Mouse (Mus musculus) neural tube, embryonic 15.5 days (tissue): ENCODE results near the gene Ccl7. TPM values are rescaled to one million over a fixed set of nuclear protein-coding genes. Genes with fewer than 3 reads are reported as not detected.

ENCODE experiments used
- ATAC-seq: fragments of 200-750 bp; cut with Nextera tagmentation; 2 replicates; pipeline ENCODE4 v1.8.0; 2017; ENCODE audit warnings: mild to moderate bottlenecking, moderate TSS enrichment, moderate library complexity; ENCODE audit not compliant: low FRiP score
- H3K27ac ChIP-seq: fragments of 300-500 bp; sonication (generic); replicated peaks from 2 replicates; pipeline ENCODE4 v1.5.1; 2015; ENCODE audit warnings: mild to moderate bottlenecking, inconsistent platforms
- H3K27me3 ChIP-seq: fragments of 300-500 bp; sonication (generic); replicated peaks from 2 replicates; pipeline ENCODE4 v1.6.1; 2015; ENCODE audit warnings: inconsistent platforms
- H3K36me3 ChIP-seq: fragments of 300-500 bp; sonication (generic); 2 replicates; pipeline ENCODE4 v1.6.1; 2015; ENCODE audit warnings: inconsistent platforms
- H3K4me1 ChIP-seq: fragments of 300-500 bp; sonication (generic); 2 replicates; pipeline ENCODE4 v1.6.1; 2015; ENCODE audit warnings: inconsistent platforms
- H3K4me2 ChIP-seq: fragments of 300-500 bp; sonication (generic); 2 replicates; pipeline ENCODE4 v1.6.1; 2015; ENCODE audit warnings: inconsistent platforms, mild to moderate bottlenecking, moderate library complexity
- H3K4me3 ChIP-seq: fragments of 300-500 bp; sonication (generic); replicated peaks from 2 replicates; pipeline ENCODE4 v1.5.1; 2015; ENCODE audit warnings: mild to moderate bottlenecking, inconsistent platforms
- H3K9ac ChIP-seq: fragments of 300-500 bp; sonication (generic); replicated peaks from 2 replicates; pipeline ENCODE4 v1.6.1; 2015; ENCODE audit warnings: mild to moderate bottlenecking, inconsistent platforms
- H3K9me3 ChIP-seq: fragments of 300-500 bp; sonication (generic); replicated peaks from 2 replicates; pipeline ENCODE4 v1.6.1; 2016; ENCODE audit warnings: inconsistent platforms
- WGBS: fragments of 180-500 bp; shearing (Covaris S2); methylation state at CpG from one replicate; pipeline ENCODE4 v1.1.7; 2015; ENCODE audit warnings: mixed read lengths; 5-methylcytosine and 5-hydroxymethylcytosine counted together
- polyA plus RNA-seq: library from polyadenylated mRNA; unstranded; fragments of >200 nt; fragmentation: Nextera tagmentation; extraction: Ambion mirVana; gene quantifications from 2 replicates; pipeline ENCODE4 v1.2.1, GENCODE M21; 2015

Gene Ccl7
- polyA plus RNA-seq, 1 experiment from 2014 or later: 1.3 TPM

DNA sequence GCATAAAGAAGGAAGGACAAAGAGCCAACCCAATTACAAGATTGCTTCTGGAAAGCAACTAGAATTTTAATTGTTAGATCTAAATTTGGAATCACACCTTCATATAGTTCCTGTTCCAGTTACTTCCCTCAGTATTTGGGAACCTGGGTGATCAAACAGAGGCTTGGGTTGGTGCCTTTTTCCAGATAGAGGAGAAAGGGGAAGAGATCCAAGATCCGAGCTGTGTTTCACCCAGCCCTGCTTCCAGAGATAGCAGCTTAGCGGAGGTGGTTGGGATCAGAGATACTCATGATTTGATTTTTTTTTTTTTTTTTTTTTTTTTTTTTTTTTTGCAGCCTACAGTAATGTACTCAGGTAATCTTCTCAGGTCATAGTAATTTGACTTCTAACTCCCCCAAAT lies 9.7 kb upstream of the Ccl7 start:
- Histone ChIP-seq H3K9me3 (no peaks in the 10 kb centered on the region), H3K9ac (no peak overlapping the region), H3K4me3 (no peak overlapping the region), H3K27me3 (no peaks in the 10 kb centered on the region), H3K4me1 (peaks cover 32% of the 10 kb centered on the region), H3K36me3 (no peaks in the 10 kb centered on the region), H3K27ac (no peak overlapping the region), H3K4me2 (no peak overlapping the region)
- ATAC-seq: no peak
- 91% methylated on average over 2 of the region's 2 CpGs for WGBS

DNA sequence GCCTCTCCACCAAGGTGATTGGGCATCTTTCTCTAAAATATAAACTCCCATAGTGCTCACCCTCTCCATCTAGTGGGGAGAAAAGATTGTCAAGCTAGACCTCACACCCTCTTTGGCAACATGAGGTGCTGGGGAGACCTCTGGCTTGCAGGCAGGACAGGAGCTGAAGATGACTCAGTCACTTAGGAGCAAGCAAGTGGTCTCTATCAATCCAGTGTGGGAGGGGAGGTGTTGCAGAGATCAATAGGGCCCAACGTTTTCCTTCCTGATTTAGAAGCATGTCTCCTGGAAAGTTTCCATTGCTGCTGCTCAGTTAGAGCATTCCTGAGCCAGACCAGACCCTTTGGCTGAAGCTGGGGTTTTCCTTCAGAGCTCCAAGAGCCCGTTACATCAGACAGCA lies 7.0 kb upstream of the Ccl7 start, which contains the start of gene Gm17268:
Gm17268 (minus strand) TSS at position 28 of the 400 bp plus-strand sequence.
- ATAC-seq: no peak
- Histone ChIP-seq H3K36me3 (no peaks in the 10 kb centered on the region), H3K27ac (no peak within 1 kb of the TSS), H3K4me3 (no peak within 1 kb of the TSS), H3K27me3 (no peaks in the 10 kb centered on the region), H3K4me2 (no peak within 1 kb of the TSS), H3K9ac (no peak within 1 kb of the TSS), H3K4me1 (peaks cover 20% of the 10 kb centered on the region), H3K9me3 (no peaks in the 10 kb centered on the region)
- 43% methylated on average over 2 of the region's 2 CpGs for WGBS

GRCm38 (mm10) chr11:82039132-82039660 lies 6.3 kb upstream of the Ccl7 start:
- no peak for ATAC-seq
- peaks cover 19% of the 10 kb centered on the region for H3K4me1 ChIP-seq
- no peaks in the 10 kb centered on the region for H3K9me3 ChIP-seq
- no peak overlapping the region for H3K27ac ChIP-seq
- H3K9ac ChIP-seq: no peak overlapping the region
- no peaks in the 10 kb centered on the region for H3K27me3 ChIP-seq
- 29% methylated on average over 3 of the region's 3 CpGs for WGBS
- no peak overlapping the region for H3K4me2 ChIP-seq
- H3K36me3 ChIP-seq: no peaks in the 10 kb centered on the region
- H3K4me3 ChIP-seq: no peak overlapping the region

GRCm38 (mm10) chr11:82041671-82042080 lies 3.8 kb upstream of the Ccl7 start:
- H3K4me3 ChIP-seq: no peak overlapping the region
- 90% methylated on average over 4 of the region's 4 CpGs for WGBS
- no peaks in the 10 kb centered on the region for H3K27me3 ChIP-seq
- no peak overlapping the region for H3K9ac ChIP-seq
- no peak for ATAC-seq
- no peak overlapping the region for H3K27ac ChIP-seq
- peaks cover 12% of the 10 kb centered on the region for H3K4me1 ChIP-seq
- no peaks in the 10 kb centered on the region for H3K9me3 ChIP-seq
- no peak overlapping the region for H3K4me2 ChIP-seq
- no peaks in the 10 kb centered on the region for H3K36me3 ChIP-seq

- Histone ChIP-seq H3K4me2 (no peak overlapping the region), H3K4me1 (no peaks in the 10 kb centered on the region), H3K9ac (no peak overlapping the region), H3K27me3 (no peaks in the 10 kb centered on the region), H3K27ac (no peak overlapping the region), H3K4me3 (no peak overlapping the region), H3K9me3 (no peaks in the 10 kb centered on the region), H3K36me3 (no peaks in the 10 kb centered on the region)
- WGBS: 55% methylated on average over 6 of the region's 6 CpGs
- ATAC-seq: no peak
Observed at GRCm38 (mm10) chr11:82047746-82048415, 2.4 kb downstream of the Ccl7 start.

DNA sequence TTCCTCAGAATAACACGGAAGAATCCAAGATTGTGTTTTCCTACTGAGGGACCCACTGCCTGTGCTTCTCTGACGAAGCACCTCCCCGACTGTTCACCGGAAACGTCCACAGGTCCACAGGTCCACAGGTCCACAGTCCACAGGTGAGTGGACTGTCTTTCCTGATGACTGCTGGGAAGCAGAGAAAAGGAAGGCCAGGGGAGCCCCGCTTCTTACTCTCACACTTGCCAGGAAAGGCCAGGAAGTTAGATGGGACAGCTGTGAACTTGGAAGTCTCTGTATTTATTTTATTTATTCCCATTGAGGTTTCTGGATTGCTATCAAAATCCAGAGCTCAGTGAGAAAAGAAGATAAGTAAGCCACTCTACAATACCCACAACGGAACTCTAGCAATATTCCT lies 8.3 kb downstream of the Ccl7 start:
- ATAC-seq: no peak
- 91% methylated on average over 7 of the region's 7 CpGs for WGBS

DNA sequence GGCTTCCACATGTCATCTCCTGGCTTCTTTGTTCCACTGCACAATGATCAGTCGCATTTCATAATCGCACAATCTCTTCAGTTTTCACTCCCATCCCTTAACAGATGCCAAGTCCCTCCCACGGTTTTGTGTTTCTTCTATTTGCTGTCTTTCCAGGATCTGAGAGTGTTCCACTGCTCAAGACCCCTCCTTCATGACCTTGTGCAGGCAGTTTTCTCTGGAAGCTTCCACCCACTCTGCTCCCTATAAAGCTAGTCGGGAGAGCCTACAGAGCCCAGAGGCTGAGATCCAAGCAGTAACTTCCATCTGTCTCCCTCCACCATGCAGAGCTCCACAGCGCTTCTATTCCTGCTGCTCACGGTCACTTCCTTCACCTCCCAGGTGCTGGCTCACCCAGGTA lies 12.1 kb downstream of the Ccl7 start, which contains the start of gene Ccl11:
Ccl11 (plus strand) TSS at position 178 of the 400 bp plus-strand sequence.
- WGBS: 90% methylated on average over 6 of the region's 6 CpGs
- no peaks in the 10 kb centered on the region for H3K9me3 ChIP-seq
- H3K27me3 ChIP-seq: no peaks in the 10 kb centered on the region
- ATAC-seq: no peak
- no peaks in the 10 kb centered on the region for H3K36me3 ChIP-seq
- H3K4me2 ChIP-seq: no peak within 1 kb of the TSS
- no peak within 1 kb of the TSS for H3K9ac ChIP-seq
- no peak within 1 kb of the TSS for H3K4me3 ChIP-seq
- no peak within 1 kb of the TSS for H3K27ac ChIP-seq
- no peaks in the 10 kb centered on the region for H3K4me1 ChIP-seq

More for the DNA sequence above, 8.3 kb downstream of the Ccl7 start:
- Histone ChIP-seq H3K4me2 (no peak overlapping the region), H3K36me3 (no peaks in the 10 kb centered on the region), H3K4me3 (no peak overlapping the region), H3K27ac (no peak overlapping the region), H3K27me3 (no peaks in the 10 kb centered on the region), H3K4me1 (no peaks in the 10 kb centered on the region), H3K9ac (no peak overlapping the region), H3K9me3 (no peaks in the 10 kb centered on the region)

DNA sequence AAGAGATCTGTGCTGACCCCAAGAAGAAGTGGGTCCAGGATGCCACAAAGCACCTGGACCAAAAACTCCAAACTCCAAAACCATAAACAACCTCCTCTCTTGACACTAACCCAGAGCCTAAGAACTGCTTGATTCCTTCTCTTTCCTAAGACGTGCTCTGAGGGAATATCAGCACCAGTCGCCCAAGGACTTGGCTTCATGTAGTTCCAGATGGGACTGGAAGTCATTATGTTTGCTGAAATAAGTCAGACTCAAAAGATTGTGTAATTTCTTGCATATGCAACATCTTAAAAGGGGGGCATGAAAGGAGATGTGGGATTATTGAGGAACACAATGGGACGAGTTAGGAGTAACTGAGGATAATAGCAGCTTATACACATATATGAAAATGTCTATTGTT lies 16.7 kb downstream of the Ccl7 start:
- WGBS: 78% methylated on average over 3 of the region's 3 CpGs
- H3K27me3 ChIP-seq: no peaks in the 10 kb centered on the region
- H3K27ac ChIP-seq: no peak overlapping the region
- ATAC-seq: no peak
- H3K4me1 ChIP-seq: no peaks in the 10 kb centered on the region
- H3K4me2 ChIP-seq: no peak overlapping the region
- no peaks in the 10 kb centered on the region for H3K36me3 ChIP-seq
- H3K9me3 ChIP-seq: no peaks in the 10 kb centered on the region
- no peak overlapping the region for H3K9ac ChIP-seq
- H3K4me3 ChIP-seq: no peak overlapping the region

GRCm38 (mm10) chr11:82063454-82063853 lies 17.9 kb downstream of the Ccl7 start:
- ATAC-seq: no peak

DNA sequence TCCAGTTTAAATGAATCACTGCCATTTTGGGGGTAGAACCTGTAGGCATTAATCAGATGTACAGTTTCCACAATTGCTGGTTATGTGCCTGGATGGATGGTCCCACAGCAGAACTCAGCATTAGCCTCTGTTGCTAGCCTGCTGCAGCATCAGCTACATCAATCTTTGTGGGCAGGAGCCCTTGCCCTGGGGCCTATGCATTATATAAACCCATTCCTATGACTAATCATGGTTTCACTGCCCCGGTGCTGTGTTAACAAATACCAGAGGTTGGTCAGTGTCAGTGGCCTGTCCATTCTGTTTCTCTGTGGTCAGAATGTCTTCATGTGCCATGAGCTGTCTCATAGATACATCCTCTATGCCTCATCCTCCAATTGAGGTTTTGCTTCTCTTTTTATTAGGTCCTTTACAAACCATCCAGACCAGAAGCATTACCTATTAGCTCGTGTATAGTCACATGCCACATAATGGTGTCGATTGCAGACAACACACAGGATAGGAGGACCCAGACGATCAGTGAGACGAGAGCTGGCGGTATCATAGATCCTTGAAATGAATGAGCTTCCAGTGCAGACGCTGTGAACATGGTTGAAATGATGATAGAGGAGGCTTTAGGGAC lies 21.6 kb downstream of the Ccl7 start:
- Histone ChIP-seq H3K27me3 (no peaks in the 10 kb centered on the region), H3K9ac (no peak overlapping the region), H3K4me1 (no peaks in the 10 kb centered on the region), H3K36me3 (no peaks in the 10 kb centered on the region), H3K4me3 (no peak overlapping the region), H3K4me2 (no peak overlapping the region), H3K27ac (no peak overlapping the region), H3K9me3 (no peaks in the 10 kb centered on the region)
- no peak for ATAC-seq
- WGBS: 77% methylated on average over 7 of the region's 7 CpGs

More at GRCm38 (mm10) chr11:82063454-82063853, 17.9 kb downstream of the Ccl7 start:
- no peak overlapping the region for H3K9ac ChIP-seq
- H3K27ac ChIP-seq: no peak overlapping the region
- H3K9me3 ChIP-seq: no peaks in the 10 kb centered on the region
- 81% methylated on average over 2 of the region's 2 CpGs for WGBS
- no peak overlapping the region for H3K4me3 ChIP-seq
- no peak overlapping the region for H3K4me2 ChIP-seq
- H3K4me1 ChIP-seq: no peaks in the 10 kb centered on the region
- H3K36me3 ChIP-seq: no peaks in the 10 kb centered on the region
- H3K27me3 ChIP-seq: no peaks in the 10 kb centered on the region

- Histone ChIP-seq H3K27me3 (no peaks in the 10 kb centered on the region), H3K9ac (no peak overlapping the region), H3K4me2 (no peak overlapping the region), H3K36me3 (no peaks in the 10 kb centered on the region), H3K9me3 (no peaks in the 10 kb centered on the region), H3K27ac (no peak overlapping the region), H3K4me3 (no peak overlapping the region), H3K4me1 (no peaks in the 10 kb centered on the region)
- WGBS: 87% methylated on average over 3 of the region's 3 CpGs
- no peak for ATAC-seq
Observed at GRCm38 (mm10) chr11:82071076-82071475, 25.6 kb downstream of the Ccl7 start.

GRCm38 (mm10) chr11:82072374-82072773 lies 26.9 kb downstream of the Ccl7 start:
- Histone ChIP-seq H3K4me1 (no peaks in the 10 kb centered on the region), H3K9me3 (no peaks in the 10 kb centered on the region), H3K4me3 (no peak overlapping the region), H3K4me2 (no peak overlapping the region), H3K9ac (no peak overlapping the region), H3K27me3 (no peaks in the 10 kb centered on the region), H3K36me3 (no peaks in the 10 kb centered on the region), H3K27ac (no peak overlapping the region)
- WGBS: 73% methylated on average over 1 of the region's 1 CpGs
- no peak for ATAC-seq
